Mouse (Mus musculus) c-Kit-positive CD71-positive TER-119-positive erythroid progenitor cells, embryonic 14.5 days (primary cell): ENCODE measurements around the gene Naa80.

Source experiments
- DNase-seq: peaks from one replicate; pipeline ENCODE4 v3.0.0-alpha.2; 2013; ENCODE audit warnings: low spot score

The Naa80 gene

GRCm38 (mm10) chr9:107596619-107597569 lies 18.2 kb downstream of the Naa80 start:
- DNase-seq: no peak

- DNase-seq: no peak
Observed at GRCm38 (mm10) chr9:107598385-107598784, 19.7 kb downstream of the Naa80 start.

GRCm38 (mm10) chr9:107599433-107599832 lies 20.7 kb downstream of the Naa80 start:
- DNase-seq: no peak

GRCm38 (mm10) chr9:107599842-107600241 lies 21.2 kb downstream of the Naa80 start:
- no peak for DNase-seq

- DNase-seq: no peak
Observed at GRCm38 (mm10) chr9:107600745-107601144, 22.1 kb downstream of the Naa80 start.

GRCm38 (mm10) chr9:107601275-107601674 lies 22.6 kb downstream of the Naa80 start:
- no peak for DNase-seq

GRCm38 (mm10) chr9:107602068-107602648 lies 23.5 kb downstream of the Naa80 start:
- peak; percentile 88 for DNase-seq

- DNase-seq: no peak
Observed at GRCm38 (mm10) chr9:107603251-107603650, 24.6 kb downstream of the Naa80 start.

GRCm38 (mm10) chr9:107605041-107605661 lies 26.5 kb downstream of the Naa80 start:
- DNase-seq: no peak

GRCm38 (mm10) chr9:107606591-107606990 lies 27.9 kb downstream of the Naa80 start:
- no peak for DNase-seq

GRCm38 (mm10) chr9:107607036-107607435 lies 28.3 kb downstream of the Naa80 start:
- DNase-seq: no peak

GRCm38 (mm10) chr9:107607653-107608245 lies 29.1 kb downstream of the Naa80 start:
- DNase-seq: no peak

- DNase-seq: no peak
Observed at GRCm38 (mm10) chr9:107608741-107609432, 30.2 kb downstream of the Naa80 start, which contains the start of gene Sema3b. Sema3b (minus strand) TSS chr9:107609229.

- DNase-seq: no peak
Observed at GRCm38 (mm10) chr9:107609433-107609830, 30.7 kb downstream of the Naa80 start.

- no peak for DNase-seq
Observed at GRCm38 (mm10) chr9:107611456-107612190, 32.9 kb downstream of the Naa80 start.

GRCm38 (mm10) chr9:107612191-107612944 lies 33.7 kb downstream of the Naa80 start:
- DNase-seq: peak; percentile 94

GRCm38 (mm10) chr9:107612945-107613569 lies 34.4 kb downstream of the Naa80 start:
- no peak for DNase-seq

GRCm38 (mm10) chr9:107615035-107615434 lies 36.3 kb downstream of the Naa80 start:
- no peak for DNase-seq

GRCm38 (mm10) chr9:107617461-107617860 lies 38.8 kb downstream of the Naa80 start:
- DNase-seq: no peak

GRCm38 (mm10) chr9:107618098-107618497 lies 39.4 kb downstream of the Naa80 start:
- no peak for DNase-seq
